Mouse (Mus musculus): ENCODE measurements around the gene Parp8.

GRCm38 (mm10) chr13:116941280-116942015 lies 83.9 kb downstream of the Parp8 start:
- TF ChIP-seq POLR2A (IDR thresholded peaks at IDR 0.05; ENCODE audit: insufficient read depth, low read depth, low read length) (no peak), CTCF (IDR thresholded peaks at IDR 0.05) (no peak), EP300 (IDR thresholded peaks at IDR 0.05; ENCODE audit: insufficient read depth, low read depth, low read length) (no peak)

Data from heart, adult 2 months (tissue).